Mouse (Mus musculus) kidney, adult 8-10 months (tissue): ENCODE measurements around the gene Kctd7.

ENCODE experiments used
- DNase-seq, 2 experiments: peaks; one replicate each; pipeline ENCODE4 v3.0.0; 2022

The Kctd7 gene

GRCm38 (mm10) chr5:130193760-130194159 is 49.1 kb downstream of the Kctd7 start:
- no peak for DNase-seq

- no peak for DNase-seq
These were observed 51.6 kb downstream of the Kctd7 start for GRCm38 (mm10) chr5:130196307-130196706.

GRCm38 (mm10) chr5:130197454-130197853 is 52.8 kb downstream of the Kctd7 start:
- DNase-seq, result no peak

- DNase-seq, result no peak
These were observed 53.3 kb downstream of the Kctd7 start for GRCm38 (mm10) chr5:130197981-130198380.

GRCm38 (mm10) chr5:130200233-130201029 is 55.8 kb downstream of the Kctd7 start:
- peak; percentile 49 to 55 for DNase-seq

- DNase-seq, result no peak
These were observed 59.3 kb downstream of the Kctd7 start for GRCm38 (mm10) chr5:130203948-130204347.

- no peak for DNase-seq
These were observed 59.9 kb downstream of the Kctd7 start for GRCm38 (mm10) chr5:130204560-130204959.
